Mouse (Mus musculus): ENCODE data around the gene Otud5.
"Not testable (repeated sequence)": the region's sequence is repeated elsewhere in the genome, so short reads cannot be mapped to it uniquely, and the experiment has no call there.

GRCm38 (mm10) chrX:7915669-7916068 is 74.5 kb downstream of the Otud5 start:
- TF ChIP-seq CTCF (IDR thresholded peaks at IDR 0.05; ENCODE audit: low read depth, low read length); POLR2A (IDR thresholded peaks at IDR 0.05; ENCODE audit: insufficient read depth, low read length); EP300 (IDR thresholded peaks at IDR 0.05; ENCODE audit: insufficient read depth, low read depth, low read length): not testable (repeated sequence)

Data from ES-Bruce4 (cell line).